ENCODE assay signal across 8 mouse cellular contexts in the genomic region with DNA sequence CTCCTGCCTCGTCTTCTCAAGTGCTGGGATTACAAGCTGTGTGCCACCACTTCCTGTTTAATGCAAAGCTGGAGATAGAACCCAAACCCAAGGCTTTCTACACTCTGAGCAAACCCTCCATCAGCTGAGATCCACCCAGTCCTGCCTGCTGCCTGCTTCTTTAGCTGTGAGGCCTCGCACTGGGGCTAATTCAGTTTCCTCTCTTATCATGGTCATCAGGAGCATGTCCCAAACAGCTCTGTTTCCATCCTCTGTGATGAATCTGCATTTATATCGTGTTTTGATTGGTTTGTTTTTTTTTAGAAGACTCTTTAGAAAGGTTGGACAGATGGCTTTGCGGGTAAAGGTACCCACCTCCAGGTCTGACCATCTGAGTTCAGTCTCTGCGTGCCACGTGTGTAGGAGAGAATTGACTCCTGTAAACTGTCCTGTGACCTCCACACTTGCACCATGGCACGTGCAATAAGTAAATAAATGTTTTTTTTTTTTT. TPM values are rescaled to one million over a fixed set of nuclear protein-coding genes. Genes with fewer than 3 reads are reported as not detected.
DNase-seq lines count a peak whose midpoint lies in the region; ATAC-seq and TF ChIP-seq lines count a peak whose summit lies in the region.
"Had no signal": no experiment of that assay in that cellular context is flagged by ENCODE, and none has a peak within 500 bp of the region (broad histone marks: within the 10 kb centered on the region; RNA-seq: fewer than 3 reads in every experiment).

No protein-coding gene starts in this region.

- TF ChIP-seq CTCF in ES-Bruce4 (IDR thresholded peaks at IDR 0.05; ENCODE audit: low read depth, low read length), result no peak
- no peak for TF ChIP-seq CTCF in bone marrow, adult 2 months (IDR thresholded peaks at IDR 0.05; ENCODE audit: control insufficient read depth, insufficient read depth, low read length)
- TF ChIP-seq CTCF in liver, embryonic 14.5 days (IDR thresholded peaks at IDR 0.05; ENCODE audit: low read depth), result no peak

- no peak for DNase-seq in kidney, postnatal 36 days
- peak in 1 of 3 experiments; percentile 40 for DNase-seq in liver, embryonic 14.5 days (ENCODE audit: low read depth in 3 of 3, low spot score in 3 of 3)
- no peak for DNase-seq in adrenal gland, postnatal 14 days
- no peak for DNase-seq in natural killer cell, adult 2 months (ENCODE audit: low spot score in 2 of 2)

- H3K9me3 ChIP-seq in kidney, embryonic 15.5 days (replicated peaks), result no peaks in the 10 kb centered on the region
- no peaks in the 10 kb centered on the region for H3K9me3 ChIP-seq in ES-Bruce4 (replicated peaks; ENCODE audit: control insufficient read depth, insufficient read depth, low read length, poor library complexity, severe bottlenecking)
- no peaks in the 10 kb centered on the region for H3K9me3 ChIP-seq in liver, embryonic 14.5 days (ENCODE audit: control insufficient read depth, low read length)
- H3K9me3 ChIP-seq: midbrain, embryonic 12.5 days had no signal

- peak overlapping the region; percentile 88 for H3K27ac ChIP-seq in kidney, embryonic 15.5 days
- H3K27ac ChIP-seq in ES-Bruce4 (ENCODE audit: insufficient read depth, low read length), result 0 out of 2 replicates have a peak overlapping the region, but pooled peaks have one; percentile 8
- peak overlapping the region; percentile 39; the same call in 1 of the 2 replicates for H3K27ac ChIP-seq in bone marrow, adult 2 months (ENCODE audit: control insufficient read depth, insufficient read depth, low read depth, low read length, poor library complexity)
- peak overlapping the region; percentile 68 for H3K27ac ChIP-seq in liver, embryonic 14.5 days
- H3K27ac ChIP-seq: midbrain, embryonic 12.5 days had no signal

- H3K4me2 ChIP-seq in kidney, embryonic 15.5 days, result no peak overlapping the region
- H3K4me2 ChIP-seq in liver, embryonic 14.5 days (ENCODE audit: low read depth), result peak overlapping the region; percentile 31; the same call in 1 of the 2 replicates
- H3K4me2 ChIP-seq: midbrain, embryonic 12.5 days had no signal

- WGBS in kidney, embryonic 15.5 days, result 46% methylated on average over 7 of the region's 7 CpGs
- WGBS in bone marrow, adult 2 months, result 21% methylated on average over 7 of the region's 7 CpGs
- WGBS in liver, embryonic 14.5 days (ENCODE audit: insufficient replicate concordance), result 10% methylated on average over 7 of the region's 7 CpGs

- H3K36me3 ChIP-seq in kidney, embryonic 15.5 days, result no peaks in the 10 kb centered on the region
- H3K36me3 ChIP-seq in ES-Bruce4 (ENCODE audit: control insufficient read depth, insufficient read depth, low read length, poor library complexity, severe bottlenecking), result no peaks in the 10 kb centered on the region
- H3K36me3 ChIP-seq in liver, embryonic 14.5 days (replicated peaks; ENCODE audit: control insufficient read depth, insufficient read depth, low read depth), result no peaks in the 10 kb centered on the region
- H3K36me3 ChIP-seq: midbrain, embryonic 12.5 days had no signal

- no peaks in the 10 kb centered on the region for H3K27me3 ChIP-seq in kidney, embryonic 15.5 days
- no peaks in the 10 kb centered on the region for H3K27me3 ChIP-seq in ES-Bruce4 (ENCODE audit: control insufficient read depth, insufficient read depth, low read length, poor library complexity, severe bottlenecking)
- no peaks in the 10 kb centered on the region for H3K27me3 ChIP-seq in liver, embryonic 14.5 days (ENCODE audit: control insufficient read depth, insufficient read depth, low read length)
- H3K27me3 ChIP-seq: midbrain, embryonic 12.5 days had no signal

- peaks cover 57% of the 10 kb centered on the region for H3K4me1 ChIP-seq in kidney, embryonic 15.5 days
- H3K4me1 ChIP-seq in ES-Bruce4 (ENCODE audit: control insufficient read depth, insufficient read depth, low read length), result peaks cover 4% of the 10 kb centered on the region
- H3K4me1 ChIP-seq in bone marrow, adult 2 months (ENCODE audit: control insufficient read depth, insufficient read depth, low read length), result peaks cover 5% of the 10 kb centered on the region; the same call in 1 of the 2 replicates
- H3K4me1 ChIP-seq in liver, embryonic 14.5 days (replicated peaks; ENCODE audit: control insufficient read depth in 2 of 2, insufficient read depth in 2 of 2, low read length in 1 of 2), result peaks cover 26 to 43% of the 10 kb centered on the region in 2 experiments

- H3K9ac ChIP-seq in kidney, embryonic 15.5 days, result no peak overlapping the region
- no peak overlapping the region for H3K9ac ChIP-seq in ES-Bruce4 (ENCODE audit: low read depth, poor library complexity, severe bottlenecking)
- peak overlapping the region; percentile 29 for H3K9ac ChIP-seq in liver, embryonic 14.5 days (replicated peaks)

- ATAC-seq in kidney, embryonic 15.5 days (replicated peaks; ENCODE audit: low FRiP score), result no peak
- ATAC-seq in liver, embryonic 14.5 days (ENCODE audit: insufficient read depth), result peak; percentile 74

- no peak overlapping the region for H3K4me3 ChIP-seq in kidney, embryonic 15.5 days (replicated peaks)
- H3K4me3 ChIP-seq in ES-Bruce4 (ENCODE audit: low read depth, low read length), result no peak overlapping the region
- no peak overlapping the region for H3K4me3 ChIP-seq in bone marrow, adult 2 months (replicated peaks; ENCODE audit: control insufficient read depth, low read depth, low read length)
- no peak overlapping the region for H3K4me3 ChIP-seq in liver, embryonic 14.5 days (ENCODE audit: insufficient read depth in 1 of 2, low read depth in 2 of 2, low read length in 2 of 2)
- H3K4me3 ChIP-seq: midbrain, embryonic 12.5 days had no signal

- TF ChIP-seq POLR2A in ES-Bruce4 (IDR thresholded peaks at IDR 0.05; ENCODE audit: insufficient read depth, low read length), result no peak
- TF ChIP-seq POLR2A in bone marrow, adult 2 months (IDR thresholded peaks at IDR 0.05; ENCODE audit: borderline replicate concordance, control insufficient read depth, low read depth, low read length), result no peak

- no peak for TF ChIP-seq EP300 in ES-Bruce4 (IDR thresholded peaks at IDR 0.05; ENCODE audit: insufficient read depth, low read depth, low read length)
- TF ChIP-seq EP300 in liver, embryonic 14.5 days (IDR thresholded peaks at IDR 0.05; ENCODE audit: low read depth), result 0 out of 2 replicates have a peak, but pooled peaks have one; percentile 29

RNA-seq across cellular contexts. Expression of gene Zfp217, which starts 27.8 kb away (rescaled TPM):
- polyA plus RNA-seq in kidney, embryonic 15.5 days (2015; fragmentation: Nextera tagmentation; extraction: Ambion mirVana), result 4.7 and 5.0 TPM in 2 replicates
- 39.6 and 39.9 TPM in 2 replicates for polyA plus RNA-seq in ES-Bruce4 (2011; ENCODE audit: insufficient read depth, insufficient read length, low read depth, missing spikeins)
- 10.1 and 23.7 TPM in 2 replicates for polyA plus RNA-seq in bone marrow, adult 2 months (2011; ENCODE audit: insufficient read depth, insufficient read length, low replicate concordance, missing spikeins)
- 4.2 and 4.8 TPM in 2 replicates for polyA plus RNA-seq in liver, embryonic 14.5 days (2012; rRNA removed)
- 2.3 and 3.5 TPM in 2 replicates for polyA plus RNA-seq in liver, embryonic 14.5 days (2014; fragmentation: Nextera tagmentation; extraction: Ambion mirVana)
- 28.6 and 32.6 TPM in 2 replicates for total RNA-seq in adrenal gland, postnatal 14 days (2021)

Comparison
In these comparisons a context has a peak if more than half of its experiments do, and no peak if none do; other contexts are left out.
1. H3K27ac ChIP-seq: peak in every context shown above with its lines; median percentile 88 in kidney, embryonic 15.5 days; 68 in liver, embryonic 14.5 days; 39 in bone marrow, adult 2 months; 8 in ES-Bruce4.